Mouse (Mus musculus): ENCODE measurements at regions not wholly inside any gene's neighbourhood (a gene's known extent, or its start where the extent isn't known, plus 50 kb on each side); places are given as distances from the start of the nearest gene placed in this dataset.

DNA sequence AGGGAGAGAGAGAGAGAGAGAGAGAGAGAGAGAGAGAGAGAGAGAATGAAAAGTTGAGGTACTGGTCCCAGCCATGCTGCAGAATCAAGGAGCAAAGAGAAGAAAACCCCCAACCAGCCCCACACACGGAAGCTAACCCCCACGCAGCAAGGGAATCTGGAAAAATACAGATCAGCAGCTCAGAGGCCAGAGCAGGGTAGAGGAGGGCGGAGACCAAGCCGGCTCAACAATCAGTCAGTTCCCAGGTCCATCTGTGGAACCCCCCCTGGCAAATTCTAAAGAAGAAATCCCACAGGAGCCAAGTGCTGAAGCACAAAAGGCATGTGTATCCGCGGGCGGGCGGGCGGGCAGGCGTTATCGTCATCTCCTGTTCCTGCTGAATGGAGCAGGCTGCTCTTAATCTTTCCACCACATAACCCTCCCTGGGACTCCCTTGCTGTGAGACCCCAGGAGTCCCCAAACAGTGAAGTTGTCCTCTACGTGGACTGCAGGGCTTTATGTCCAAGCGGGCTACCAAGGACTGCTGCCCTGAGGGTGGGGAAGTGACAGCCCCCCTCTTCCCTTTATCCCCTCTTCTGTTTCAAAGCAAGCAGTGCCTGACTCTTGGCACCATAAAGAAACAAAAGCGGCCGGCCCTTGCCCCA, 60.2 kb upstream of the Lhx5 start:
- no peaks in the 10 kb centered on the region for H3K9me3 ChIP-seq (ENCODE audit: control insufficient read depth, insufficient read depth, low read depth, low read length)
- DNase-seq (ENCODE audit: low read depth, low spot score) = no peak
- no peak overlapping the region for H3K27ac ChIP-seq (ENCODE audit: insufficient read depth, low read depth, low read length, poor library complexity, severe bottlenecking)
- no peak for TF ChIP-seq CHD2 (IDR thresholded peaks at IDR 0.05; ENCODE audit: low read depth, low read length)
- no peak for TF ChIP-seq HCFC1 (IDR thresholded peaks at IDR 0.05; ENCODE audit: borderline replicate concordance, insufficient read depth, low read length)
- no peak for TF ChIP-seq ZC3H11A (IDR thresholded peaks at IDR 0.05; ENCODE audit: borderline replicate concordance, low read depth, low read length)
- TF ChIP-seq MAFK (IDR thresholded peaks at IDR 0.05; ENCODE audit: insufficient read depth, low read depth, low read length) = no peak
- TF ChIP-seq ZNF384 (IDR thresholded peaks at IDR 0.05; ENCODE audit: low read depth, low read length) = no peak
- H3K4me1 ChIP-seq (ENCODE audit: control insufficient read depth in 2 of 2, insufficient read depth in 2 of 2, low read length in 2 of 2, poor library complexity in 1 of 2) = 0 out of 4 replicates have a peak, but pooled peaks cover 0 to 2% of the 10 kb centered on the region in 2 experiments
- in situ Hi-C loops (cut with MboI; ENCODE audit: low sequenced_read_pairs in 2 of 2, unreplicated experiment in 2 of 2) = no loop called here
- H3K36me3 ChIP-seq (ENCODE audit: control insufficient read depth, insufficient read depth, low read length, poor library complexity, severe bottlenecking) = no peaks in the 10 kb centered on the region
- H3K4me3 ChIP-seq (ENCODE audit: insufficient read depth in 1 of 2, low read depth in 1 of 2, low read length in 2 of 2, poor library complexity in 1 of 2, severe bottlenecking in 1 of 2) = no peak overlapping the region
- H3K9ac ChIP-seq (ENCODE audit: insufficient read depth, low read depth, low read length, poor library complexity, severe bottlenecking) = no peak overlapping the region

DNA sequence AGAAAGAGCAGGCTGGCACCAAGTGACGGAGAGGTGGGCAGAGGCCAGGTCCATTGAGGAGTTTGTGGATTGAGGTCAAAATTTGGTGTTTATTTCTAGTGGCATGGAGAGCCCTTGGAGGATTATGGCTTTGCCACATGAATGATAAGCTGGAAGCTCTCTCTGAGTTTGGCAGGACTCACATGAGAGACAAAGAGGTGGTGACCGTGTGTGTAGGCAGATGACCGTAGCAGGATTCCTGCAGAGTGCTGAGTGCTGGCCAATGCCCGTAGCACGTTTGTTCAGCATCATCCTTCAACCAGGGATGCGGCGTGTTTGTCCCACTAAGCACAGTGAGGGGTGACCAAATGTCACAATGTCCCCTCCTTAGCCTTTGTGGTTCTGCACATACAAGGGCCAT, 58.1 kb upstream of the Lhx5 start:
- in situ Hi-C loops (cut with MboI; ENCODE audit: low sequenced_read_pairs in 2 of 2, unreplicated experiment in 2 of 2) = no loop called here
- no peak overlapping the region for H3K4me3 ChIP-seq (ENCODE audit: insufficient read depth in 1 of 2, low read depth in 1 of 2, low read length in 2 of 2, poor library complexity in 1 of 2, severe bottlenecking in 1 of 2)

More for the DNA sequence above, 58.1 kb upstream of the Lhx5 start:
- no peaks in the 10 kb centered on the region for H3K36me3 ChIP-seq (ENCODE audit: control insufficient read depth, insufficient read depth, low read length, poor library complexity, severe bottlenecking)
- no peak for TF ChIP-seq ZNF384 (IDR thresholded peaks at IDR 0.05; ENCODE audit: low read depth, low read length)
- no peak for TF ChIP-seq CHD2 (IDR thresholded peaks at IDR 0.05; ENCODE audit: low read depth, low read length)
- TF ChIP-seq HCFC1 (IDR thresholded peaks at IDR 0.05; ENCODE audit: borderline replicate concordance, insufficient read depth, low read length) = no peak
- no peak for TF ChIP-seq MAFK (IDR thresholded peaks at IDR 0.05; ENCODE audit: insufficient read depth, low read depth, low read length)
- TF ChIP-seq ZC3H11A (IDR thresholded peaks at IDR 0.05; ENCODE audit: borderline replicate concordance, low read depth, low read length) = no peak
- H3K4me1 ChIP-seq (ENCODE audit: control insufficient read depth in 2 of 2, insufficient read depth in 2 of 2, low read length in 2 of 2, poor library complexity in 1 of 2) = 0 out of 4 replicates have a peak, but pooled peaks cover 0 to 2% of the 10 kb centered on the region in 2 experiments
- no peak for DNase-seq (ENCODE audit: low read depth, low spot score)
- no peak overlapping the region for H3K27ac ChIP-seq (ENCODE audit: insufficient read depth, low read depth, low read length, poor library complexity, severe bottlenecking)
- H3K9ac ChIP-seq (ENCODE audit: insufficient read depth, low read depth, low read length, poor library complexity, severe bottlenecking) = no peak overlapping the region
- no peaks in the 10 kb centered on the region for H3K9me3 ChIP-seq (ENCODE audit: control insufficient read depth, insufficient read depth, low read depth, low read length)

All from ES-E14 (cell line).